Mouse (Mus musculus) brain, embryonic 14.5 days (tissue): Measurements from ENCODE around the gene Unc45a. TPM values are rescaled to one million over a fixed set of nuclear protein-coding genes. Genes with fewer than 3 reads are reported as not detected.

Experiments
- DNase-seq: peaks from one replicate; pipeline ENCODE4 v3.0.0-alpha.2; 2011; ENCODE audit warnings: low read depth
- CTCF ChIP-seq: fragments of 200-500 bp; IDR thresholded peaks from 2 replicates; pipeline ENCODE4 v1.5.1; 2012; ENCODE audit warnings: inconsistent platforms, mild to moderate bottlenecking, moderate library complexity, borderline replicate concordance; ENCODE audit not compliant: insufficient read depth, insufficient read length; ENCODE audit errors: extremely low read depth
- POLR2A ChIP-seq: fragments of 200-500 bp; IDR thresholded peaks from 2 replicates; pipeline ENCODE4 v1.6.1; 2012; ENCODE audit warnings: mild to moderate bottlenecking, inconsistent platforms, borderline replicate concordance; ENCODE audit not compliant: poor library complexity, insufficient read depth, insufficient read length, severe bottlenecking; ENCODE audit errors: extremely low read depth
- polyA plus RNA-seq: library from polyadenylated mRNA; depleted of rRNA; stranded (reverse); fragments of >200 nt; gene quantifications from 2 replicates; pipeline ENCODE4 v1.2.3, GENCODE M21; 2012

Gene Unc45a
- polyA plus RNA-seq, 1 experiment, result 85.0 TPM

- no peak for DNase-seq
- no peak for TF ChIP-seq POLR2A
- TF ChIP-seq CTCF, result no peak
Measured at GRCm38 (mm10) chr7:80323336-80323735, 17.5 kb downstream of the Unc45a start.

GRCm38 (mm10) chr7:80319846-80320496 is 20.8 kb downstream of the Unc45a start:
- no peak for TF ChIP-seq POLR2A
- TF ChIP-seq CTCF, result no peak
- DNase-seq, result no peak

GRCm38 (mm10) chr7:80318670-80319069 is 22.1 kb downstream of the Unc45a start:
- DNase-seq, result no peak
- TF ChIP-seq POLR2A, result no peak

GRCm38 (mm10) chr7:80317439-80318115 is 23.2 kb downstream of the Unc45a start:
- DNase-seq, result no peak
- no peak for TF ChIP-seq CTCF

- TF ChIP-seq CTCF, result no peak
- no peak for TF ChIP-seq POLR2A
- no peak for DNase-seq
Measured at GRCm38 (mm10) chr7:80315733-80316132, 25.1 kb downstream of the Unc45a start.

- no peak for TF ChIP-seq POLR2A
- no peak for TF ChIP-seq CTCF
- DNase-seq, result no peak
Measured at GRCm38 (mm10) chr7:80310771-80311170, 30.0 kb downstream of the Unc45a start.

GRCm38 (mm10) chr7:80307766-80308165 is 33.0 kb downstream of the Unc45a start:
- TF ChIP-seq CTCF (no peak), POLR2A (no peak)
- DNase-seq, result no peak

GRCm38 (mm10) chr7:80301522-80301921 is 39.3 kb downstream of the Unc45a start:
- TF ChIP-seq POLR2A (no peak), CTCF (no peak)
- no peak for DNase-seq

- TF ChIP-seq POLR2A, result no peak
- TF ChIP-seq CTCF, result no peak
- no peak for DNase-seq
Measured at GRCm38 (mm10) chr7:80299568-80299967, 41.2 kb downstream of the Unc45a start.

GRCm38 (mm10) chr7:80298754-80299153 is 42.1 kb downstream of the Unc45a start:
- no peak for DNase-seq
- TF ChIP-seq POLR2A (no peak), CTCF (no peak)

GRCm38 (mm10) chr7:80297041-80297440 is 43.8 kb downstream of the Unc45a start:
- no peak for TF ChIP-seq CTCF
- no peak for TF ChIP-seq POLR2A
- no peak for DNase-seq

- TF ChIP-seq CTCF, result no peak
- TF ChIP-seq POLR2A, result no peak
- no peak for DNase-seq
Measured at GRCm38 (mm10) chr7:80296462-80296861, 44.3 kb downstream of the Unc45a start.

GRCm38 (mm10) chr7:80294764-80295648 is 45.8 kb downstream of the Unc45a start:
- TF ChIP-seq POLR2A (no peak), CTCF (no peak)
- DNase-seq, result peak; percentile 54
